Mouse (Mus musculus) heart, adult 18-20 months (tissue): ENCODE results near the gene Eif4ebp2. TPM values are rescaled to one million over a fixed set of nuclear protein-coding genes. Genes with fewer than 3 reads are reported as not detected.
A peak's percentile ranks its signal among the peaks of the same experiment; 100 is the strongest.

Experiments
- DNase-seq, 2 experiments: peaks; one replicate each; pipeline ENCODE4 v3.0.0; 2021 to 2022; ENCODE audit warnings: mixed read lengths in 1 of 2
- long read RNA-seq, 2 experiments: library from polyadenylated mRNA; stranded (forward); transcript quantifications; one replicate each; pipeline ENCODE4 v2.0.0; 2021
- total RNA-seq, 2 experiments: library from RNA; stranded (reverse); gene quantifications; 2 replicates each; pipeline ENCODE4 v1.2.3; 2021

The Eif4ebp2 gene
- total RNA-seq = 10 to 100 TPM; 63.9 to 82.2 TPM
- long read RNA-seq, experiment 1, full-length matches to known transcripts = 4 of 57 reads
- long read RNA-seq, experiment 1, partial matches to known transcripts = 0 of 57 reads
- long read RNA-seq, experiment 1, other reads (novel, unspliced or antisense) = 53 of 57 reads
- long read RNA-seq, experiment 2, partial matches to known transcripts = 0 of 27 reads
- long read RNA-seq, experiment 2, other reads (novel, unspliced or antisense) = 27 of 27 reads

DNA sequence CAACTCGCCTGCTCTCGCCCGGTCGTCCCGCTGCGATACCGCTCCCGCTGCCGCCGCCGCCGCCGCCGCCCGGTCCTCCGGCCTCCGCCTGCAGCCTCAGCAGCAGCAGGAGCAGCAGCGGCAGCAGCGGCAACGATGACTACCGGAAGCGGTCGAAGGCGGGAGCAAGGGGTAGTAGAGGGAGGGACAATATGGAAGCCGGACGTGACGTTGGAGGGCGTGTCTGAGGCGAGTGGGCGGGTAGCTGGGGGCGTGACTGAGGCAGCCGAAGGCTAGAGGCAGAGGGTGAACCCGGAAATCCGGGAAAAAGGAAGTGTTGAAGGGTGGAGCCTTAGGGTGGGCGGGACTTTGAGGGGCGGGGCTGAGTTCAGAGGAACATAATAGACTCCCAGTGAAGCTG lies at the start of gene Eif4ebp2:
TSS of gene Eif4ebp2 (minus strand) at position 17 of the 400 bp plus-strand sequence.
- peak; percentile 99 to 100 for DNase-seq

DNA sequence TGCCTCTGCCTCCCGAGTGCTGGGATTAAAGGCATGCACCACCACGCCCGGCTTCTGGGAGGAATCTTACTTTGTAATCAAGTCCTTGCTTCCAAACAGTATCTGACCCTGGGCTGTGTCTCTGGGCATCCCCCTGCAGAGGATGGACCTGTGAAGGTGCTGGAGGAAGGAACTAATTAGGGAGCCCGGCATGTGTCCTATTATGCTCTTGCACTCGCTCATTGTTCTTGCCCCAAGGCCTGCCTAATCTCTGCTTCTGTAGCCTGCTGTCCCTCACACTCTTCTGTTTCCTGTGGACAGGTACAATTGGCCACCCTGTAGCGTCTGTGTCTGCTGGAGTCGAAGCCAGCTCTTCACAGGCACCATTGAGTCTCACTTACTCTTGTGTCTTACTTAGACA lies 48.3 kb upstream of the Eif4ebp2 start:
- no peak for DNase-seq

DNA sequence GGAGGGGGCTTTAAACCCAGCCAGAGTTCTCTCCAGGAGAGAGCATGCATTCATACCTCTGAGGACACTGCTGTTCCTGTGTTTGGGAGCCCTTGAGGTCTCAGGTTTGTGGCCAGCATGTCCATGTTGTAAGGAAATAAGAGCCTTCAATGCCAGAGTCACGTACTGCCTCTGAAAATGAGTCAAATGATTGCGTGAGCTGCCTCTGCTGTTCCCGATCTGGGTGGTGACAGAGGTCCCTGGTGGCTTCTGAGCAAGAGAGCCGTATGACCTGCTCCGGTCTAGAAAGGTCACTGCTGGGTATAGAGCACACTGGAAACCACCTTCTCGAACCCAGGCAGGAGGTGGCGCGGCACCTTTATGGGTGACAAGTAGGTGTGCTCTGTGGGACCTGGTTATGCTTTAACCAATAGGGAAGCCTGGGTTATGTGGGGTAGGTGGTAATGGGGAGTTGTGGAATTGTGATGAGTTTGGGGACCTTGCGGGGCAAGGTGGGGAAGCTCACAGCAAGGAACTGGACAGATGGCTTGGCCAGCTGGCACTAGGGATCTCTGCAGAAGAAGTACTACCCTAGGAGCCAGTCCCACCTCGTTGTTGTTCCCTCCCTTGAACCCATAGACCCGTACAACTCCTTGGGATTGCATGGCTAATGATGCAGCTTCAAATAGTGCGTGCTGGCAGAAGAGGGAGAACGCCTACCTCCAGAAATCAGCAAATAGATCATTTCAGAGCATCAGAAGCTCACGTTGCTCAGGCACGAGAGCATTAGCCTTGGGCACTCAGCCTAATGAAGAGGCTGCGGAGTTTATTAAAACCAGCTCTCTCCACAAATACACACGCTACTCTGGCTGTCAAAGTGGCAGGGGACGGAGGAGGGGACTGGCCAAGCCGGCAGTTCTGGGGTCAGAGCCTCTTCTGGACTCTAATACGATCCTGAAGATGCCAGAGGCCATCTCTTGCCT lies 47.3 kb upstream of the Eif4ebp2 start:
- DNase-seq = no peak

DNA sequence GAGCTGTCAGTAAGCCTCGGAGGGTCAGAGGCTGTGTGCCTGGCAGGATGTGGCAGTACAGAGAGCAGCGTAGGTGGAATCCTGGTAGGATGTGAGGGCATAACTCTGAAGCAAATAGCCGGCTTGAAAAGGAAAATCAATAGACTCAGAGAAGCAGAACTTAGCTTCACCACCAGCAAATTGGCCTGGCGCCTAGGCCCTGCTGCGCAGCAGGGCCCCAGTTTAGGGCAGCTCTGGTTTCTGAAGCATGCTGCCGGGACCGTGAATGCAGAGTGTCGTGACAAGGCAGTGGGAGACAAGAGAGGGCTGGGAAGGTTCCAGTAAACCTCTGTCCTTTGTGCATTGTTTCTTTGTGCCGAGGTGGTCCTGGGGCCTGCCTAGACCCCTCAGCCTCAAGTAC lies 43.8 kb upstream of the Eif4ebp2 start:
- DNase-seq = no peak

DNA sequence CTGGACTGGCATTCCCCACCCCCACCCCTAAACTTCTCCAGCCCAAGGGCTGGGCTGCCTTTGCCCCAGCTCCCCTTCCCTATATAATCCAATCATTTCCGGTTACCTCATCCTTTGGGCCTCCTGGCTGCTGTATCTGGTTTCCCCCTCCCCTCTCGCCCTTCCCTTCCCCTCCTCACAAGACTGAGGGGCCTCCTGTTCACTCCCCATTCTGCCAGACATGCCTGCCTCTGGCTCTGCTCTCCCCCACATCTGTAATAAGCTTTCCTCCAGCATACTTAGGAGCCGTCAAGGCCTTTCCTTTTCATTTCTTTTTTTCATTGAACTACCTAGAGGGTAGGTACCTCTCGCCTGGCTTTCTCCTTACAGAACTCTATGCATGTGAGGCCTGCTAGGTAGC lies 43.0 kb upstream of the Eif4ebp2 start:
- no peak for DNase-seq

DNA sequence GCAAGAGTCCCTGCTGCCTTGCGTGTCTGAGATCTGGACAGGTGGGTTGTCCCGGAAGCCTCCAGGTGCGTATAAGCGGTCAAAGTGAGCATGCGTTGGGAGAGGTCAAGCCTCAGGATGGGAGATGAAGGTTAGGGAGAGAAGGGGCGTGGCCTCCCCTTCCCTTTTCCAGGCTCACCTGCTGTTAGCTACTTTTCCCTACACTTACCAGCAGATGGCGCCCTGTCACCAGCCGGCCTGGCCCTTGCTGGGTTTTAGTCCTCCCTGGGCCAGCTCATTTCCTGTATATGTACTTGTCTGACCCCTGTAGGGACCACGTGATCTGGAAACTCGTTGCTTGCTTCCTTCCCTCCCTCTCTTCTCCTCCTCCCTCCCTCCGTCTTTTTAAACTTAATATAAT lies 39.6 kb upstream of the Eif4ebp2 start:
- DNase-seq = peak; percentile 80 to 84

DNA sequence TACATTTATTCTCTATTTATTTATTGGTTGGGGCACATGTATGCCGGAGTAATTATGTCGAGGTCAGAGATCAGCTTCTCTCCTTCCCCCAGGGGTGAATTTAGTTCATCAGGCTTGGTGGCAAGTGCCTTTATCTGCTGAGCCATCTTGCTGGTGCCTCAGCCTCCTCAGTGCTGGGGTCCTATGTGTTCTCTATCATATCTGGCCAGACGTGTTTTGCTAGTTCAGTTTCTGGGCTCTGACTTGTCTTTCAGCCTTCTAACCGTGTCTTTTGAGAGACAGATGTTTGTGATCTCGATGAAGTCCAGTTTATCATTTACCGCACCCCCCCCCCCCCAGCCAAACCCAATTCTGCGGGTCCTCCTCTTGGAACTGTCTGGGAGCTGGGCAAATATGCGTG lies 39.1 kb upstream of the Eif4ebp2 start:
- no peak for DNase-seq

DNA sequence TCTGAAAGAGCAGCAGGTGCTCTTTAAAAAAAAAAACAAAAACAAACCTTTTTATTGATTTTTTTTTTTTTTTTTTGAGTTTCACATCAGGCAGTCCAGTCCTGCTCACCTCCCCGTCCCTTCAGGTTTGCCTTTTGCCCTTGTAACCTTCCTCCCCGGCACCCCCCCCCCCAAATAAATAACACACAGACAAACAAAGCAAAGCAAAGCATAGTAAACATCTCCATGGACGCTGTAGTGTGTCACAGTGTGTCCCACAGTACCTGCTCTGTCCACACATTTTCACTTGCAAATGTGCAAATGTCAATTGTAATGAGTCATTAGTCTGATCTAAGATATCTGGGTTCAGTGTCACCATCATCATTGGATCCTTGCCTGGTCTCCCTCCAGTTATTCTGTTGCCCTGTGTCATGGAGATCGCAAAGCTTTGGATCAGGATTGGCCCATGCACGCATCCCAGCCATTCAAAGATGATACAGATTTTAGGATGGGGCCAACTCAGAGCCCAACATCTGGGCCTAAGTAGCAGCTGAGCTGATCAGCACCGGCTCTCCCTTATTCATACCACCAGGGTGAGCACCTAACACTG lies 36.2 kb upstream of the Eif4ebp2 start:
- no peak for DNase-seq

DNA sequence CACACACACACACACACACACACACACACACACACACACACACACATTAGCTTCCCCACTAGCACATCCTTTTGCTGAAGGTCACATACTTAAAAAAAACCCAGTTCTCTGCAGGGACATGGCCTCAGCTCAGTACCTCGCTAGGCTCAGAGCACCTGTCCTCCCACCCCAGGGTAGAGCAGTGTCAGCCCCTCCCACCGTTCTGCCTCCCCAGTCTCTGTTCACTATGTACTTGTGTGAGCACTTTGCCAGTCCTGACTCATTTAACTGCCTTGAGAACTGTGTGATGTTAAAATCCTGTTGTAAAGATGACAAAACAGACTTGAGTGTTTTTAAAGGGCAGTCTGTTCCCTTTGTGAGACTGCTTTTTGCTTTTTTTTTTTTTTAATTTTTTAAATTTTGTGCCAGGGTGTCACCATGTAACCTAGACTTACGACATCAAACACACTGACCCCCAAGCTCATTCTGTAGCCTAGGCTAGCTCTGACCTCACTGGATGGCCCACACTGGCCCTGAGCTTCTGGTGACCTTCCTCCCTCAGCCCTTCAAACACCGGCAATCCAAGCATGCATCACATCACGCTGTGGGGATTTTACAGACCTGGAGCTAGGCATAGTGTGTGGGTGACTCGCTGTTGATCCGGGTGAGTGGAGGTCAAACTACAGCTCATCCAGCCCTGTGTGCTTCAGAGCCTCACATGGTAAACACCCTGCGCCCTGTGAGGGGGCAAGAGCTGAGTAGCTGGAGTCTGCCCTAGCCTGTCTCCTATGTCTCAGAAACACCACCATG lies 34.3 kb upstream of the Eif4ebp2 start:
- no peak for DNase-seq

DNA sequence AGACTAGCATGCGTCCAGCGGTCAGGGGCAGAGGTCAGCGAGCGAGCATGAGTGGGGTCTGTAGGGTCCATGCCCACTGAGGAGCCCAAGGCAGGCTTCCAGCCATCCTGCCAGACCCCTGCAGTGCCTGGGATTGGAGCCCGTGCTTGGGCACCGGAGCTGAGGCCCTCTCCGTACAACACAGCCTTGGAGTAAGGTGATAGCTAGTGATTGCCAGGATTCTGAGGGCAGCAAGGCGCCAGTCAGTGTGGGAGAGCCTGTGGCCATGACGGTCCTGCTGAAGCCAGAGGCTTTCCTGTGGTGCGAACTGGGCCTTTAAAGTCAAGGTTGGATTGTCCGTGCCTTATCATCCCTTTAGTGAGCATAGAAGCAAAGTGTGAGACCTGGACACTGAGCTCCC lies 32.3 kb upstream of the Eif4ebp2 start:
- DNase-seq = no peak

DNA sequence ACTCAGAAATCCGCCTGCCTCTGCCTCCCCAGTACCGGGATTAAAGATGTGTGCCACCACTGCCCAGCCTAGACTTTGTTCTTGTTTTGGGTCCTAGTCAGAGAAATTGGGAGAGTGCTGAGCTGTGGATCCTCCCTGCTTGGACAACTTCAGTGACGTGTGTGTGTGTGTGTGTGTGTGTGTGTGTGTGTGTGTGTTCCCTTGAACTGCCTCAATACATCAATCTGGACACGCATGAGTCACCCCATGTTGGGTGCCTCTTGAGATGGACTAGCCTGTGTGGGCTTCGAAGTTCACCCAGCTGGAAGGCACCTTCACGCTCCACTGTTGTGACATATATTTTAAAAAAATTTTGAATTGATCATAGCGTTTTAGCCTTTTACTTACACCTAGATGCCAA lies 30.3 kb upstream of the Eif4ebp2 start:
- no peak for DNase-seq

DNA sequence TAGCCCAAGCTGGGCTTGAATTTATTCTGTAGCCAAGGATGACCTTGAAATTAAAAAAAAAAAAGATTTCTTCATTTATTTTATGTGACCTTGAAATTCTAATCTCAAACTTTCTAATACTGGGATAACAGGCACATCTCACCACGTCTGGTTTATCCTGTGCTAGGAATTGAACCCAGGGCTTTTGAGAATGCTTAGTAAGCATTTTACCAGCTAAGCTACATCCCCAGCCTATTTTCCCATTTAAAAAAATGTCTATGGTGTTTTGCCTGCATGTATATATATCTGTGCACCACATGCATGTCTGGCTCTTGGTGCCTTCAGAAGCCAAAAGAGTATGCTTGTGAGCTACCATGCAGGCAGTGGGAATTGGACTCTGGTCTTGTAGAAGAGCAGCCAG lies 28.0 kb upstream of the Eif4ebp2 start:
- DNase-seq = no peak

DNA sequence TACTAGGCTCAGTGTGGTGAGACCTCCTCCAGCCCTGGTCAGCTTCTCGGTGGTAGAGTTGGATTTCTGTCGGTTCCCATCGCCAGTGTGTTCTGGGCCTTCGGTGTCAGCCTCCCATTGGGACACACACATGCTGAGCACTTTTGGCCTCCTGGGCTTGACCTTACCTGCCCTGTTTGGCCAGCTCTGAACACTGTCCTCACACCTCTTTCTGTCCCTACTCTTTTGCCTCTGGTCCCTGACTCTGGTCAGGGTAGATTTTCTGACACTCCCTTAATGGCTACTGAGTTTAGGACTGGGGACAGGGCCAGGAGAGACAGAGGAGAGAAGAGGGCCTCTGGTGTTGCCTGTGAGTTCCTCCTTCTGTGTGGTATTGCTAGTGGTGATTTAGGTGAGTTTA lies 27.5 kb upstream of the Eif4ebp2 start:
- no peak for DNase-seq

DNA sequence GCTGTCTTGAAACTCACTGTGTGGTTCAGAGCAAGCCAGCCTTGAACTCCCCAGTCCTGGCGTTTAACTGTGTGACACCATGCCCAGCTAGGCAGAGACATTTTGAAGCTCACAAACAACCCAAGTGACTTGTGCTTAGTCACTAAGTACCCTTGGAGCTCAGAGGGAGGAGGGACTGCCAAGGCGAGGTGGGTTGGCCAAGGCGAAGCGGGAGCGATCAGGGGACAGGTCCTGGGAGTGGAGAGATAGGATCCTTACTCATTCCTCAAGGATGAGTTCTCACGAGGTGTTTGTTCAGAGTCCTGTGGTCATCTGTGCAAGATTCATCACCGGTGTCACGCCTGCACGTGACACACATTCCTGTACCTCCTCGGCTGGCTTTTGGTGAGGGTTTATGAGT lies 27.0 kb upstream of the Eif4ebp2 start:
- DNase-seq = no peak

DNA sequence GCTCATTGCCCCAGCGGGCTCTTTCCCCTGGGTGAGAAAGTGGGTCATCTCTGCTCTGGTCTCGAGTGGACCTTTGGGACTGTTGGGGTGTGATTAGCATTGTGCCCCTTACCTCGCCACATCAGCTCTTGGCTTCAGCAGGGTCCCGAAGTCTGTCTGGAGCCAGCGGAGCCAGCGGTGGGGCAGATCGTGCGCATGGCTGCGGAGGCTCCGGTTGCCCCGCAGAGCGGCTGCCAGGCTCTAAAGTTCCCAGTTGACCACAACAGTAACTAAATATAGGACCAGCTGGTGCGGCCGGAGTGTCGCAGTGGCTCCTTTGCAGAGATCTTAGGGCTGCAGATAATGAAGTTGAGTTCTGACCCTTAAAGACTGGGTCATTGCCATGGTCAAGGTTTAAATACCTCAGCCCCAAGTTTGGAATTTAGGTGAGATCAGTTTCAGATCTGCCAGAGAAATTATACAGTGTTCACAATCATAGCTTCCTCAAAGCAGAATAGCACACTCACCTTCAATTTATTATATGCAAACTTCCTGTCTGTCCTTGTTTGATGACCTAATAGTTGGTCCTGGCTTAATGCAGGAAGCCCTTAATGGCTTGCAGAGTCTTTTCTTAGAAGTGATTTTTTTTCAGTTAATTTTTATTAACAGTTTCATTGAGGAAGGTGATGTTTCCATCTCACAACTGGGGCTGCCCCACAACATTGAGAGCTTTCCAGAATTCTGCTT lies 24.1 kb upstream of the Eif4ebp2 start:
- peak; percentile 49 to 52 for DNase-seq

DNA sequence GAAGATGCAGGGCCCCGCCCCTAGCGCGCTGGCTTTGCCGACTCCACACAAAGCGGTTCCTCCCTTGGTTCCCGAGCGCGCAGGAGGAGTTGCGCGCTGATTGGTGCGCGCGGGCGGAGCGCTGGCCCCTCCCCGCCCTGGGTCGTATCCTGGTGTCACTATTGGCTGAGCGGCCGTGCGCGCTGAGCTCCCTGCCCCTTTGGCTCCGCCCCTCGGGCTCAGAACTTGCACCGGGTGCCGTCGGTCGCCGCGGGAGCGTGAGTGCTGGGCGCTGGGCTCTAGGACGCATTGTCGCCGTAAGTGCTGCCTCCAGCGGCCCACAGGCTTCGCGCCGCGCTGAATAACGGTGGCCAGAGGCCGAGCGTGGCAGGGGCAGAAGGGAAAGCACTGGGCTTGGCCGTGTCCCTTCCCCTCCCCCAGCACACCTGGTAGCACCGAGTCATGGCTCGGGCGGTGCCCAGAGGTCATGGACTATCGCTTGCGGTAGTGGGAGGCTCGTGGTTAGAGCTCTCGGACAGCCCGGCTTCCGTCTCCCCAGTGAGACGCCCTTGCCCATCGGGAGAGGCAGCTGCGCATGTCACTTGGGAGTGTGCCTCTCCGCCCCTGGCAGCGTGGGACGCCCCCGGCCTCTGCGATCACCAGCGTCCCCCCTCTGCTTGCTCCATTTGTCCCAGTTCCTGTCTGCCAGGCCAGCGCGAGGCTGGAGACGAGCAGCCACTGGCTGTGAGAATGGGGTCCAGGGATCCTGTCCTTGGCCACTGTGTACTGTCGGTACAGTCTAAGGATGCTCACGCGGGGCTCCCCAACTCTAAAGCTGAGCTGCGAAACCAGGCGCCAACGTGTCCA lies 23.4 kb upstream of the Eif4ebp2 start, which contains the start of gene Lrrc20:
TSS of gene Lrrc20 (plus strand) at position 208 of the 846 bp plus-strand sequence.
- DNase-seq = peak; percentile 93 to 97

DNA sequence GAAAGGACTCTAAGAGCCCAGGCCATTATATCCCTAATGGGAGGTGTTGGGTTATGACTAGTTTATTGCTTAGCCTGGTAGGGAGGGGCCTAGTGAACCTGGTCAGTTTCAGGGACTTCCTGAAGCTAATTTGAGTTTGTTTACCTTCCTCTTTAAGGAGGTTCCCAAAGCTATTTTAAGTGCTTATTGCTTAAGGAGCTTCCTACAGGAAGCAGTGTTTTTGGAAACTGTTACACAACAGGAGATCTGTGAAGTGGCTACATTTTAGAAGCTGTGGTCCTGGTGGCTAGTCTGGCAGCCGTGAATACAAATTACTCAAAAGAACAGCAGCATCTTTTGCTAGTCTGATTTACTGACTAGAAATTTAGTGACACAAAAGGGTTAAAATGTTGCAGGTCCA lies 21.9 kb upstream of the Eif4ebp2 start:
- DNase-seq = no peak

DNA sequence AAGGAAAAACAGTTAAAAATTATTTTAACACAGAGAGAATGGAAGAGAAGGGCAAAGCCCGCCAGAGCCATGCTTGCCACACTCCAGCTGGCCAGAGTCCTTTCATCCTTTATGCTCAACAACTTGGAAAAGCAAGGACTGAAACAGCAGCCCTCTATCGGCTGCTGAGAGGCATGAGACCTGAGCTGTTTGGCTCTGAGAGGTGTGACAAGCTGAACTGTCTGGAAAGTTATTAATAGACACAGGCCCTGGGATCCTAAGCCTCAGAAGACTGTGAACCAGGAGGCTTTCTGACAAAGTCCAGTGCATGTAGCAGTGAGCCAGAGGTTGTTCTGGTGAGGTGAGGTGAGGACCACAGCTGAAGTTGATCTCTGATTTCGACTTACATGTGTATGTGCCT lies 21.2 kb upstream of the Eif4ebp2 start:
- DNase-seq = peak; percentile 50 to 77

DNA sequence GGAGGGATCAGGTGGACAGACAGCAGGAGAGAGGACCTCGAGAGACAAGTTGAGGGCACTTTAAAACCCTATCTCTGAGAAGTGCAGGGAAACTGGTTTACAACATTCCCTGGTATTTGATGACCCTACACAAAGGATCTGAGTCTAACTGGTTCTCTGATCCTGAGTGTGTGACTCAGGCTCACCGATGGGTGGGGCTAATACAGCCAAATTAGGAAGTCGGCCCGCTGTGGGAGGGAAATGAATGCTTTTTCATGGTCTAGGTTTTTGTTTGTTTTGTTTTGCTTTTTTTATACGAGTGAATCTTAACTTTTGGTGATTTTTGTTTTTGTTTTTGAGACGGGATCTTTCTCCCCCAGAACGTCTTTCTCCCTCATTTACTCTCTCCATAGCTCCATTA lies 16.4 kb upstream of the Eif4ebp2 start:
- no peak for DNase-seq

DNA sequence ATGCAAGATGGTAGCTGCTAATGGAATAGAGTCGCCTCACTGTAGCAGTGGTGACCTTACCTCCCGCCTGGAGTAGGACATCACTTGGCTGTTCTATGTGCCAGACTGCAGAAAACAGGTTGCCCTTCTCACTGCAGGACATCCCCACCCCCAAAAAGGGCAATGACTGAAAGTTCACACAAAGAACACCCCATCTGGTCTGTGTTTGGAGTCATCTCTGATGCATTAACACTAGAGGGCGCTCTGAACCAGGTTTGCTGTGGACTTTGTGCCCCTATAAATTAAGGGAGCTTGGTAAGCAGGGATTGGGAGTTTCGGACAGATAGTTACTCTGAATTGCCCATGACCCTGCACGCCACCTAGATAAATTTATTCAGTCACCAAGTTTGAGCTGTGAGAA lies 14.4 kb upstream of the Eif4ebp2 start:
- DNase-seq = peak; percentile 31 to 59

DNA sequence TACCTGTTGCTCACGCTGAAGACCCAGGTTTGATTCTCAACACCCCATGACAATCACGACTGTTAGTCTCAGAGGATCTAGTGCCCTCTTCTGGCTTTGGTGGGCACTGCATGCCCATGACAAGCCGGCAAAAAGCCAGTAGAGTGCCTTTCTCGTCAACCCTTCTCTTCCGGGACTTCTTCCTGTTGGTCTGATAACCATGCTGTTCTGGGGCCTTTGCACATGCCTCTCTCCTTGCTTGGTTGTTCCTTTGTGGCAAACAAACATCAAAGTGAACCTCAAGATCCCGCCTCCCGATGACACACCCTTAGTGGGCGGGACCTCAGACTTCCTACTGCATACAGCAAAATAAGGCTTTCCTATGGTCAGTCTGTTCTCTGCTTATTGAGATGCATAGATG lies 13.8 kb upstream of the Eif4ebp2 start:
- DNase-seq = peak in 1 of 2 experiments; percentile 38
